Mouse (Mus musculus) intestine, embryonic 14.5 days (tissue): Measurements from ENCODE around the gene Zfp653. TPM values are rescaled to one million over a fixed set of nuclear protein-coding genes. Genes with fewer than 3 reads are reported as not detected.
"Not testable (repeated sequence)": the region's sequence is repeated elsewhere in the genome, so short reads cannot be mapped to it uniquely, and the experiment has no call there.

Experiments
- ATAC-seq: fragments of 200-750 bp; cut with Nextera tagmentation; replicated peaks from 2 replicates; pipeline ENCODE4 v1.8.0; 2017; ENCODE audit warnings: low read depth, moderate number of reproducible peaks, moderate TSS enrichment, moderate library complexity; ENCODE audit not compliant: low FRiP score, low TSS enrichment
- DNase-seq: peaks from one replicate; pipeline ENCODE4 v3.0.0-alpha.2; 2018; ENCODE audit warnings: low spot score
- H3K27ac ChIP-seq: fragments of 300-500 bp; sonication (generic); 2 replicates; pipeline ENCODE4 v1.5.1; 2014; ENCODE audit warnings: low read depth, mild to moderate bottlenecking, control low read depth
- H3K27me3 ChIP-seq: fragments of 300-500 bp; sonication (generic); replicated peaks from 2 replicates; pipeline ENCODE4 v1.6.1; 2014; ENCODE audit warnings: low read length, control low read depth; ENCODE audit not compliant: control insufficient read depth, insufficient read depth
- H3K36me3 ChIP-seq: fragments of 300-500 bp; sonication (generic); 2 replicates; pipeline ENCODE4 v1.6.1; 2014; ENCODE audit warnings: low read length, control low read depth; ENCODE audit not compliant: control insufficient read depth, insufficient read depth
- H3K4me1 ChIP-seq: fragments of 300-500 bp; sonication (generic); replicated peaks from 2 replicates; pipeline ENCODE4 v1.6.1; 2014; ENCODE audit warnings: low read length, control low read depth, mixed read lengths; ENCODE audit not compliant: control insufficient read depth, insufficient read depth
- H3K4me2 ChIP-seq: fragments of 300-500 bp; sonication (generic); 2 replicates; pipeline ENCODE4 v1.6.1; 2014; ENCODE audit warnings: low read length
- H3K4me3 ChIP-seq: fragments of 300-500 bp; sonication (generic); 2 replicates; pipeline ENCODE4 v1.5.1; 2014; ENCODE audit warnings: low read depth, low read length, control low read depth, mixed read lengths
- H3K9ac ChIP-seq: fragments of 300-500 bp; sonication (generic); 2 replicates; pipeline ENCODE4 v1.6.1; 2014; ENCODE audit warnings: mild to moderate bottlenecking, low read length
- H3K9me3 ChIP-seq: fragments of 300-500 bp; sonication (generic); 2 replicates; pipeline ENCODE4 v1.6.1; 2016; ENCODE audit warnings: low read length, control low read depth; ENCODE audit not compliant: control insufficient read depth
- WGBS: fragments of 180-500 bp; shearing (Covaris S2); extraction: QIAGEN DNeasy Blood & Tissue Kit; methylation state at CpG from one replicate; pipeline ENCODE4 v1.1.7; 2014; 5-methylcytosine and 5-hydroxymethylcytosine counted together
- polyA plus RNA-seq: library from polyadenylated mRNA; unstranded; fragments of >200 nt; fragmentation: Nextera tagmentation; extraction: Ambion mirVana; gene quantifications from 2 replicates; pipeline ENCODE4 v1.2.1, GENCODE M21; 2014

Gene Zfp653
- polyA plus RNA-seq, 1 experiment from 2014 or later: 10.2 TPM

GRCm38 (mm10) chr9:22084667-22085021 is 13.5 kb upstream of the Zfp653 start:
- peak overlapping the region; percentile 36; the same call in 1 of the 2 replicates for H3K27ac ChIP-seq
- H3K4me3 ChIP-seq: peak overlapping the region; percentile 76
- H3K27me3 ChIP-seq: no peaks in the 10 kb centered on the region
- 32% methylated on average over 4 of the region's 4 CpGs for whole genome bisulfite sequencing
- no peak for DNase-seq
- ATAC-seq: no peak
- peak overlapping the region; percentile 84 for H3K4me2 ChIP-seq
- H3K9ac ChIP-seq: peak overlapping the region; percentile 74
- 0 out of 2 replicates have a peak, but pooled peaks cover 7% of the 10 kb centered on the region for H3K36me3 ChIP-seq
- 0 out of 2 replicates have a peak, but pooled peaks cover 9% of the 10 kb centered on the region for H3K4me1 ChIP-seq
- no peaks in the 10 kb centered on the region for H3K9me3 ChIP-seq

- Histone ChIP-seq H3K9me3 (no peaks in the 10 kb centered on the region), H3K4me2 (no peak overlapping the region), H3K27me3 (no peaks in the 10 kb centered on the region), H3K9ac (no peak overlapping the region), H3K4me1 (no peaks in the 10 kb centered on the region), H3K27ac (no peak overlapping the region), H3K36me3 (peaks cover 27% of the 10 kb centered on the region; the same call in 1 of the 2 replicates), H3K4me3 (no peak overlapping the region)
- WGBS: 88% methylated on average over 23 of the region's 23 CpGs
- ATAC-seq (no peak), DNase-seq (no peak)
Measured at GRCm38 (mm10) chr9:22076223-22076622, 5.0 kb upstream of the Zfp653 start.

- H3K9ac ChIP-seq, DNase-seq, H3K9me3 ChIP-seq, H3K4me3 ChIP-seq, H3K4me2 ChIP-seq, H3K4me1 ChIP-seq, ATAC-seq, H3K27me3 ChIP-seq, H3K27ac ChIP-seq: not testable (repeated sequence)
- peaks cover 27% of the 10 kb centered on the region; the same call in 1 of the 2 replicates for H3K36me3 ChIP-seq
- WGBS: 74% methylated on average over 5 of the region's 5 CpGs
Measured at GRCm38 (mm10) chr9:22075778-22076177, 4.6 kb upstream of the Zfp653 start.

- Histone ChIP-seq H3K36me3 (peaks cover 28% of the 10 kb centered on the region; the same call in 1 of the 2 replicates), H3K4me1 (peaks cover 4% of the 10 kb centered on the region; the same call in 1 of the 2 replicates), H3K4me3 (no peak overlapping the region), H3K4me2 (no peak overlapping the region), H3K9ac (no peak overlapping the region), H3K27me3 (no peaks in the 10 kb centered on the region), H3K27ac (no peak overlapping the region), H3K9me3 (no peaks in the 10 kb centered on the region)
- no peak for ATAC-seq
- WGBS: 87% methylated on average over 4 of the region's 4 CpGs
- DNase-seq: no peak
Measured at GRCm38 (mm10) chr9:22072276-22072675, 1.1 kb upstream of the Zfp653 start.

- Histone ChIP-seq H3K36me3 (peaks cover 38% of the 10 kb centered on the region), H3K27me3 (no peaks in the 10 kb centered on the region), H3K9me3 (no peaks in the 10 kb centered on the region), H3K27ac (no peak overlapping the region; the same call in 1 of the 2 replicates), H3K4me2 (peak overlapping the region; percentile 66), H3K9ac (peak overlapping the region; percentile 95), H3K4me3 (peak overlapping the region; percentile 79), H3K4me1 (peaks cover 4% of the 10 kb centered on the region; the same call in 1 of the 2 replicates)
- no peak for DNase-seq
- 67% methylated on average over 4 of the region's 4 CpGs for WGBS
- peak; percentile 1; the same call in 1 of the 2 replicates for ATAC-seq
Measured at GRCm38 (mm10) chr9:22069881-22070553, 1.2 kb downstream of the Zfp653 start.

GRCm38 (mm10) chr9:22067195-22067594 is 4.0 kb downstream of the Zfp653 start:
- no peaks in the 10 kb centered on the region for H3K9me3 ChIP-seq
- DNase-seq (no peak), ATAC-seq (no peak)
- H3K36me3 ChIP-seq: peaks cover 45% of the 10 kb centered on the region
- peaks cover 4% of the 10 kb centered on the region; the same call in 1 of the 2 replicates for H3K4me1 ChIP-seq
- H3K9ac ChIP-seq: no peak overlapping the region
- H3K4me3 ChIP-seq: no peak overlapping the region
- H3K27ac ChIP-seq: no peak overlapping the region
- 81% methylated on average over 5 of the region's 5 CpGs for WGBS
- no peaks in the 10 kb centered on the region for H3K27me3 ChIP-seq
- H3K4me2 ChIP-seq: no peak overlapping the region

- H3K9me3 ChIP-seq: no peaks in the 10 kb centered on the region
- DNase-seq: peak; percentile 63
- H3K4me2 ChIP-seq: no peak overlapping the region
- no peak overlapping the region for H3K9ac ChIP-seq
- WGBS: 74% methylated on average over 3 of the region's 3 CpGs
- H3K36me3 ChIP-seq: peaks cover 53% of the 10 kb centered on the region
- H3K27ac ChIP-seq: no peak overlapping the region
- no peak overlapping the region for H3K4me3 ChIP-seq
- no peak for ATAC-seq
- peaks cover 4% of the 10 kb centered on the region; the same call in 1 of the 2 replicates for H3K4me1 ChIP-seq
- no peaks in the 10 kb centered on the region for H3K27me3 ChIP-seq
Measured at GRCm38 (mm10) chr9:22066433-22066832, 4.7 kb downstream of the Zfp653 start.

GRCm38 (mm10) chr9:22065642-22066041 is 5.5 kb downstream of the Zfp653 start:
- H3K9ac ChIP-seq: no peak overlapping the region
- H3K9me3 ChIP-seq: no peaks in the 10 kb centered on the region
- H3K27me3 ChIP-seq: no peaks in the 10 kb centered on the region
- no peak overlapping the region for H3K4me3 ChIP-seq
- H3K4me2 ChIP-seq: no peak overlapping the region
- 95% methylated on average over 11 of the region's 11 CpGs for WGBS
- H3K27ac ChIP-seq: no peak overlapping the region
- DNase-seq (no peak), ATAC-seq (no peak)
- peaks cover 4% of the 10 kb centered on the region; the same call in 1 of the 2 replicates for H3K4me1 ChIP-seq
- peaks cover 59% of the 10 kb centered on the region for H3K36me3 ChIP-seq

- H3K27ac ChIP-seq: no peak overlapping the region
- H3K4me1 ChIP-seq: no peaks in the 10 kb centered on the region
- H3K9ac ChIP-seq: no peak overlapping the region
- WGBS: 87% methylated on average over 3 of the region's 3 CpGs
- H3K4me3 ChIP-seq: no peak overlapping the region
- H3K27me3 ChIP-seq: no peaks in the 10 kb centered on the region
- DNase-seq: no peak
- peaks cover 66% of the 10 kb centered on the region for H3K36me3 ChIP-seq
- H3K9me3 ChIP-seq: no peaks in the 10 kb centered on the region
- no peak for ATAC-seq
- no peak overlapping the region for H3K4me2 ChIP-seq
Measured at GRCm38 (mm10) chr9:22064341-22064740, 6.8 kb downstream of the Zfp653 start.
